Mouse (Mus musculus): ENCODE measurements around the gene Rhox4a.
"Not testable (repeated sequence)": the region's sequence is repeated elsewhere in the genome, so short reads cannot be mapped to it uniquely, and the experiment has no call there.

The Rhox4a gene

DNA sequence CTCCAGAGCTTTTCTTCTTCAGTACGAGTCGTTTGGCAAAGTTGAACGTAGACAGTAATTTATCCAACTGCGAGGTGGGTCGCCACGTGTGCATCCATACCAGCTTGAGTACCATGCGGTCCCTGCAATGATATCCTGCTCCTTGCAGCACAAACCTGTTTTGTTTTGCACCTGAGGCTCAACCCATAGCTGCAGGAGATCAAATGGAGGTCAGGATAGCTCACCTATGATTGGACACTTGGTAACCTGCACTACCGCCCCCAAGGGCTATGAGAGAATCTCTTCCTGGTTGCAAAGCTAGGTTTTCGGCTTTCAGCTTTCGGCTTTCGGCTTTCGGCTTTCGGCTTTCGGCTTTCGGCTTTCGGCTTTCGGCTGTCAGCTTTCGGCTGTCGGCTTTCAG is at the start of gene Rhox4a:
TSS of gene Rhox4a (plus strand) at position 301 of the 400 bp plus-strand sequence.
- DNase-seq (ENCODE audit: low spot score): not testable (repeated sequence)

DNA sequence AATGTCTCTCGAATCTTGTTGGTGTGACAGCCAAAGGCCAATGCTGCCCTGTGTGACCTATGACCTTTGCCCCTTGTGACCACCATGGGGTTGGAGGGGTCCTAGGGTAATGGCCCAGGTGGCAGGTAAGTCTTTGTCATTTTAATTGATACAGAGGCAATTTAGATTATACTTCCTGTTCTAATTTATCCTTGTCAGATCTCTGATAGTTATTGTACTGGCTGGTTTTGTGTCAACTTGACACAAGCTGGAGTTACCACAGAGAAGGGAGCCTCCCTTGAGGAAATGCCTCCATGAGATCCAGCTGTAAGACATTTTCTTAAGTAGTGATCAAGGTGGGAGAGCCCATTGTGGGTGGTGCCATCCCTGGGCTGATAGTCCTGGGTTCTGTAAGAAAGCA is 43.0 kb upstream of the Rhox4a start, which contains the start of gene Rhox1:
TSS of gene Rhox1 (minus strand) at position 101 of the 400 bp plus-strand sequence.
- not testable (repeated sequence) for DNase-seq (ENCODE audit: low spot score)

DNA sequence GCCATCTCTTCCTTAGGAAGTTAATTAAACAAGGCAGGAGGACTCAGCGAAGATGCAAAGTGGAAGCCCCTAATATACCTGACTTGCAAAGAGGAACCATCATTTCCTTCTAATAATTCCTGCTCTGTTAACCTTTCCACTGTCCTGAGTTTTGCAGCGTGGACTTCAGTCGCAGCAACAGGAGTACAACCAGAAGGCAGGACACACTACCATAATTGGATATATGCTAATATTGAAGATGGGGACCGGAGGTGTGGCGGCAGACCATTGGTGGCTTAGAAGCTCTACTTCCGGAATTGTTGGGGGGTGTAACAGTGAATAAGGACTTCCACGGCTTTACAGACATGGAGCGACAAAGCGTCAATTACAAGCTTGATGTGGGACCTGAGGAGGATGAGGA is 20.5 kb upstream of the Rhox4a start, which contains the start of gene Rhox2a:
TSS of gene Rhox2a (plus strand) at position 301 of the 400 bp plus-strand sequence.
- DNase-seq (ENCODE audit: low spot score): not testable (repeated sequence)

DNA sequence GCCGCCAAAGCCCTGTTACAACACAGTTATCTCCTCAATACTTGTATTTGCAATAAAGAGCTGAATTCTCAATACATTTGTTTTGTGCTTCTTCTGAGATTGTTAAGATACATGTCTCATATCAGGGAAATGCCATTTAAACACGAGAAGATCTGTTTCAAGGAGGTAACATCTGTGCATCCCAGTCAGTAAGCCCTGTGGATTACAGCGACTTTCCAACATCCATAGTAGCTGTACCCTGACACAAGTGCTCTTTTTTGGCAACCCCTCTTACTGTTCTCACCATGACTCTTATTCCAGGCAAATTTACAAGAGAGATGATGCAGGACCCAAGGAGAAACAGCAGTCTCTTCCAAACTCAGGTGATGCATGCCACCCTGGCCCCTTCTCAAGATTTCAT is 15.5 kb upstream of the Rhox4a start, which contains the start of gene Rhox3a:
TSS of gene Rhox3a (plus strand) at position 301 of the 400 bp plus-strand sequence.
- DNase-seq (ENCODE audit: low spot score): not testable (repeated sequence)
